Mouse (Mus musculus) kidney, postnatal 0 days (tissue): Measurements from ENCODE around the gene H2-T22. TPM values are rescaled to one million over a fixed set of nuclear protein-coding genes. Genes with fewer than 3 reads are reported as not detected.
A peak's percentile ranks its signal among the peaks of the same experiment; 100 is the strongest.

Experiments used
- ATAC-seq: fragments of 200-750 bp; cut with Nextera tagmentation; replicated peaks from 2 replicates; pipeline ENCODE4 v1.8.0; 2017; ENCODE audit warnings: low read depth, moderate number of reproducible peaks, moderate TSS enrichment, moderate library complexity; ENCODE audit not compliant: low FRiP score
- DNase-seq: peaks from one replicate; pipeline ENCODE4 v3.0.0-alpha.2; 2016; ENCODE audit warnings: low spot score
- H3K27ac ChIP-seq: fragments of 300-500 bp; sonication (generic); 2 replicates; pipeline ENCODE4 v1.5.1; 2014; ENCODE audit warnings: mild to moderate bottlenecking
- H3K27me3 ChIP-seq: fragments of 300-500 bp; sonication (generic); 2 replicates; pipeline ENCODE4 v1.6.1; 2014; ENCODE audit warnings: low read length, mixed read lengths; ENCODE audit not compliant: insufficient read depth
- H3K36me3 ChIP-seq: fragments of 300-500 bp; sonication (generic); 2 replicates; pipeline ENCODE4 v1.6.1; 2014; ENCODE audit warnings: low read length, mixed read lengths; ENCODE audit not compliant: insufficient read depth
- H3K4me1 ChIP-seq: fragments of 300-500 bp; sonication (generic); replicated peaks from 2 replicates; pipeline ENCODE4 v1.6.1; 2014; ENCODE audit warnings: antibody characterized with exemption, low read length, mixed read lengths; ENCODE audit not compliant: insufficient read depth
- H3K4me2 ChIP-seq: fragments of 300-500 bp; sonication (generic); 2 replicates; pipeline ENCODE4 v1.6.1; 2014; ENCODE audit warnings: mild to moderate bottlenecking, low read length, moderate library complexity, mixed read lengths
- H3K4me3 ChIP-seq: fragments of 300-500 bp; sonication (generic); replicated peaks from 2 replicates; pipeline ENCODE4 v1.5.1; 2014; ENCODE audit warnings: low read depth, low read length
- H3K9ac ChIP-seq: fragments of 300-500 bp; sonication (generic); 2 replicates; pipeline ENCODE4 v1.6.1; 2014; ENCODE audit warnings: low read depth, low read length
- H3K9me3 ChIP-seq: fragments of 300-500 bp; sonication (generic); replicated peaks from 2 replicates; pipeline ENCODE4 v1.6.1; 2016; ENCODE audit warnings: low read length, inconsistent platforms, mixed read lengths
- CTCF ChIP-seq: IDR thresholded peaks from 2 replicates; pipeline ENCODE4 v1.5.1; 2016; ENCODE audit warnings: antibody characterized with exemption, low read depth, mild to moderate bottlenecking, moderate library complexity
- WGBS: fragments of 180-500 bp; shearing (Covaris S2); extraction: QIAGEN DNeasy Blood & Tissue Kit; methylation state at CpG from one replicate; pipeline ENCODE4 v1.1.7; 2014; 5-methylcytosine and 5-hydroxymethylcytosine counted together
- polyA plus RNA-seq: library from polyadenylated mRNA; unstranded; fragments of >200 nt; fragmentation: Nextera tagmentation; extraction: Ambion mirVana; gene quantifications from 2 replicates; pipeline ENCODE4 v1.2.1, GENCODE M21; 2015

Gene H2-T22
- polyA plus RNA-seq, 1 experiment from 2014 or later = 16.4 TPM

- TF ChIP-seq CTCF = no peak
- H3K27me3 ChIP-seq = no peaks in the 10 kb centered on the region
- DNase-seq = no peak
- no peaks in the 10 kb centered on the region for H3K36me3 ChIP-seq
- no peak for ATAC-seq
- no peaks in the 10 kb centered on the region for H3K9me3 ChIP-seq
- 83% methylated on average over 6 of the region's 6 CpGs for WGBS
- H3K9ac ChIP-seq = no peak overlapping the region
- H3K4me1 ChIP-seq = no peaks in the 10 kb centered on the region
- no peak overlapping the region for H3K4me3 ChIP-seq
- H3K4me2 ChIP-seq = no peak overlapping the region
- no peak overlapping the region for H3K27ac ChIP-seq
Observed at GRCm38 (mm10) chr17:35998545-35999305, 43.8 kb downstream of the H2-T22 start.

- Histone ChIP-seq H3K36me3 (no peaks in the 10 kb centered on the region), H3K4me1 (no peaks in the 10 kb centered on the region), H3K4me2 (no peak overlapping the region), H3K27me3 (no peaks in the 10 kb centered on the region), H3K9ac (no peak overlapping the region), H3K9me3 (no peaks in the 10 kb centered on the region), H3K27ac (no peak overlapping the region), H3K4me3 (no peak overlapping the region)
- DNase-seq (no peak), ATAC-seq (no peak)
- 62% methylated on average over 12 of the region's 12 CpGs for whole genome bisulfite sequencing
- no peak for TF ChIP-seq CTCF
Observed at GRCm38 (mm10) chr17:35997713-35998510, 44.6 kb downstream of the H2-T22 start.

GRCm38 (mm10) chr17:35996949-35997348 lies 45.6 kb downstream of the H2-T22 start:
- ATAC-seq (peak; percentile 69), DNase-seq (peak; percentile 96)
- Histone ChIP-seq H3K4me1 (no peaks in the 10 kb centered on the region), H3K9me3 (no peaks in the 10 kb centered on the region), H3K4me3 (no peak overlapping the region), H3K27me3 (no peaks in the 10 kb centered on the region), H3K4me2 (no peak overlapping the region), H3K9ac (no peak overlapping the region), H3K27ac (no peak overlapping the region), H3K36me3 (no peaks in the 10 kb centered on the region)
- WGBS = under 1% methylated on average over 11 of the region's 11 CpGs
- peak; percentile 99 for TF ChIP-seq CTCF

- no peak for TF ChIP-seq CTCF
- under 1% methylated on average over 14 of the region's 14 CpGs for WGBS
- H3K4me2 ChIP-seq = peak overlapping the region; percentile 65
- H3K9me3 ChIP-seq = no peaks in the 10 kb centered on the region
- H3K9ac ChIP-seq = peak overlapping the region; percentile 57
- DNase-seq = peak; percentile 27
- no peaks in the 10 kb centered on the region for H3K36me3 ChIP-seq
- H3K4me1 ChIP-seq = no peaks in the 10 kb centered on the region
- H3K27ac ChIP-seq = peak overlapping the region; percentile 25; the same call in 1 of the 2 replicates
- H3K4me3 ChIP-seq = peak overlapping the region; percentile 37
- no peaks in the 10 kb centered on the region for H3K27me3 ChIP-seq
- ATAC-seq = no peak
Observed at GRCm38 (mm10) chr17:35994879-35995240, 47.7 kb downstream of the H2-T22 start.

GRCm38 (mm10) chr17:35994175-35994878 lies 48.2 kb downstream of the H2-T22 start:
- peak overlapping the region; percentile 25; the same call in 1 of the 2 replicates for H3K27ac ChIP-seq
- DNase-seq (peak; percentile 91), ATAC-seq (peak; percentile 58)
- H3K4me1 ChIP-seq = no peaks in the 10 kb centered on the region
- peak overlapping the region; percentile 37 for H3K4me3 ChIP-seq
- no peaks in the 10 kb centered on the region for H3K27me3 ChIP-seq
- peak overlapping the region; percentile 57 for H3K9ac ChIP-seq
- 2% methylated on average over 31 of the region's 31 CpGs for WGBS
- peak overlapping the region; percentile 65 for H3K4me2 ChIP-seq
- TF ChIP-seq CTCF = no peak
- no peaks in the 10 kb centered on the region for H3K9me3 ChIP-seq
- 0 out of 2 replicates have a peak, but pooled peaks cover 5% of the 10 kb centered on the region for H3K36me3 ChIP-seq

- WGBS = 5% methylated on average over 17 of the region's 17 CpGs
- DNase-seq (peak; percentile 85), ATAC-seq (peak; percentile 58)
- H3K4me1 ChIP-seq = no peaks in the 10 kb centered on the region
- TF ChIP-seq CTCF = peak; percentile 99
- no peak overlapping the region for H3K9ac ChIP-seq
- peak overlapping the region; percentile 65 for H3K4me2 ChIP-seq
- no peaks in the 10 kb centered on the region for H3K9me3 ChIP-seq
- H3K36me3 ChIP-seq = peaks cover 11% of the 10 kb centered on the region
- H3K4me3 ChIP-seq = peak overlapping the region; percentile 37
- H3K27me3 ChIP-seq = no peaks in the 10 kb centered on the region
- no peak overlapping the region for H3K27ac ChIP-seq
Observed at GRCm38 (mm10) chr17:35993675-35994074, 48.9 kb downstream of the H2-T22 start.
